Mouse (Mus musculus): ENCODE measurements around the gene Nek9. TPM values are rescaled to one million over a fixed set of nuclear protein-coding genes. Genes with fewer than 3 reads are reported as not detected.
A peak's percentile ranks its signal among the peaks of the same experiment; 100 is the strongest.

Nek9 gene
- polyA plus RNA-seq, 1 experiment = 31.6 TPM

GRCm38 (mm10) chr12:85345559-85345958 lies 6.4 kb upstream of the Nek9 start:
- DNase-seq (ENCODE audit: low read depth) = no peak

GRCm38 (mm10) chr12:85344252-85344651 lies 5.1 kb upstream of the Nek9 start:
- no peak for DNase-seq (ENCODE audit: low read depth)
- no peak for TF ChIP-seq CTCF (IDR thresholded peaks at IDR 0.05; ENCODE audit: borderline replicate concordance, extremely low read depth, insufficient read depth, insufficient read length)
- TF ChIP-seq POLR2A (IDR thresholded peaks at IDR 0.05; ENCODE audit: borderline replicate concordance, extremely low read depth, insufficient read depth, insufficient read length, poor library complexity, severe bottlenecking) = no peak

More at GRCm38 (mm10) chr12:85345559-85345958, 6.4 kb upstream of the Nek9 start:
- no peak for TF ChIP-seq CTCF (IDR thresholded peaks at IDR 0.05; ENCODE audit: borderline replicate concordance, extremely low read depth, insufficient read depth, insufficient read length)
- no peak for TF ChIP-seq POLR2A (IDR thresholded peaks at IDR 0.05; ENCODE audit: borderline replicate concordance, extremely low read depth, insufficient read depth, insufficient read length, poor library complexity, severe bottlenecking)

- no peak for DNase-seq (ENCODE audit: low read depth)
- TF ChIP-seq POLR2A (IDR thresholded peaks at IDR 0.05; ENCODE audit: borderline replicate concordance, extremely low read depth, insufficient read depth, insufficient read length, poor library complexity, severe bottlenecking) (no peak), CTCF (IDR thresholded peaks at IDR 0.05; ENCODE audit: borderline replicate concordance, extremely low read depth, insufficient read depth, insufficient read length) (no peak)
Measured at GRCm38 (mm10) chr12:85342310-85342709, 3.1 kb upstream of the Nek9 start.

- TF ChIP-seq CTCF (IDR thresholded peaks at IDR 0.05; ENCODE audit: borderline replicate concordance, extremely low read depth, insufficient read depth, insufficient read length) (no peak), POLR2A (IDR thresholded peaks at IDR 0.05; ENCODE audit: borderline replicate concordance, extremely low read depth, insufficient read depth, insufficient read length, poor library complexity, severe bottlenecking) (no peak)
- peak; percentile 94 for DNase-seq (ENCODE audit: low read depth)
Measured at GRCm38 (mm10) chr12:85341131-85341530, 2.0 kb upstream of the Nek9 start.

- peak; percentile 15 for DNase-seq (ENCODE audit: low read depth)
- TF ChIP-seq POLR2A (IDR thresholded peaks at IDR 0.05; ENCODE audit: borderline replicate concordance, extremely low read depth, insufficient read depth, insufficient read length, poor library complexity, severe bottlenecking) (no peak), CTCF (IDR thresholded peaks at IDR 0.05; ENCODE audit: borderline replicate concordance, extremely low read depth, insufficient read depth, insufficient read length) (no peak)
Measured at GRCm38 (mm10) chr12:85339947-85340346, 785 bp upstream of the Nek9 start.

GRCm38 (mm10) chr12:85338815-85339214 lies 347 bp downstream of the Nek9 start:
- DNase-seq (ENCODE audit: low read depth) = no peak
- TF ChIP-seq CTCF (IDR thresholded peaks at IDR 0.05; ENCODE audit: borderline replicate concordance, extremely low read depth, insufficient read depth, insufficient read length) (no peak), POLR2A (IDR thresholded peaks at IDR 0.05; ENCODE audit: borderline replicate concordance, extremely low read depth, insufficient read depth, insufficient read length, poor library complexity, severe bottlenecking) (no peak)

- TF ChIP-seq POLR2A (IDR thresholded peaks at IDR 0.05; ENCODE audit: borderline replicate concordance, extremely low read depth, insufficient read depth, insufficient read length, poor library complexity, severe bottlenecking) = no peak
- TF ChIP-seq CTCF (IDR thresholded peaks at IDR 0.05; ENCODE audit: borderline replicate concordance, extremely low read depth, insufficient read depth, insufficient read length) = no peak
Measured at GRCm38 (mm10) chr12:85337567-85338311, 1.4 kb downstream of the Nek9 start.

GRCm38 (mm10) chr12:85330153-85330552 lies 9.0 kb downstream of the Nek9 start:
- no peak for TF ChIP-seq CTCF (IDR thresholded peaks at IDR 0.05; ENCODE audit: borderline replicate concordance, extremely low read depth, insufficient read depth, insufficient read length)
- no peak for TF ChIP-seq POLR2A (IDR thresholded peaks at IDR 0.05; ENCODE audit: borderline replicate concordance, extremely low read depth, insufficient read depth, insufficient read length, poor library complexity, severe bottlenecking)
- no peak for DNase-seq (ENCODE audit: low read depth)

More at GRCm38 (mm10) chr12:85337567-85338311, 1.4 kb downstream of the Nek9 start:
- no peak for DNase-seq (ENCODE audit: low read depth)

- no peak for TF ChIP-seq POLR2A (IDR thresholded peaks at IDR 0.05; ENCODE audit: borderline replicate concordance, extremely low read depth, insufficient read depth, insufficient read length, poor library complexity, severe bottlenecking)
- TF ChIP-seq CTCF (IDR thresholded peaks at IDR 0.05; ENCODE audit: borderline replicate concordance, extremely low read depth, insufficient read depth, insufficient read length) = no peak
Measured at GRCm38 (mm10) chr12:85308651-85309050, 30.5 kb downstream of the Nek9 start.

GRCm38 (mm10) chr12:85305247-85305892 lies 33.8 kb downstream of the Nek9 start:
- peak; percentile 90 for DNase-seq (ENCODE audit: low read depth)
- TF ChIP-seq CTCF (IDR thresholded peaks at IDR 0.05; ENCODE audit: borderline replicate concordance, extremely low read depth, insufficient read depth, insufficient read length) = peak; percentile 94
- TF ChIP-seq POLR2A (IDR thresholded peaks at IDR 0.05; ENCODE audit: borderline replicate concordance, extremely low read depth, insufficient read depth, insufficient read length, poor library complexity, severe bottlenecking) = no peak

More at GRCm38 (mm10) chr12:85308651-85309050, 30.5 kb downstream of the Nek9 start:
- DNase-seq (ENCODE audit: low read depth) = no peak

GRCm38 (mm10) chr12:85304725-85305124 lies 34.4 kb downstream of the Nek9 start:
- DNase-seq (ENCODE audit: low read depth) = no peak
- no peak for TF ChIP-seq POLR2A (IDR thresholded peaks at IDR 0.05; ENCODE audit: borderline replicate concordance, extremely low read depth, insufficient read depth, insufficient read length, poor library complexity, severe bottlenecking)
- TF ChIP-seq CTCF (IDR thresholded peaks at IDR 0.05; ENCODE audit: borderline replicate concordance, extremely low read depth, insufficient read depth, insufficient read length) = no peak

Data from brain, embryonic 14.5 days (tissue).